Mouse (Mus musculus): Measurements from ENCODE around the gene Lef1.
A peak's percentile ranks its signal among the peaks of the same experiment; 100 is the strongest.

Lef1 gene

GRCm38 (mm10) chr3:131255399-131255981 lies 145.2 kb downstream of the Lef1 start:
- DNase-seq: no peak

- no peak for DNase-seq
These were observed 148.7 kb downstream of the Lef1 start for GRCm38 (mm10) chr3:131258921-131259320.

GRCm38 (mm10) chr3:131259392-131259965 lies 149.2 kb downstream of the Lef1 start:
- DNase-seq: no peak

- no peak for DNase-seq
These were observed 150.1 kb downstream of the Lef1 start for GRCm38 (mm10) chr3:131260418-131260817.

GRCm38 (mm10) chr3:131263766-131264486 lies 153.7 kb downstream of the Lef1 start:
- peak; percentile 78 to 83 for DNase-seq

- DNase-seq: no peak
These were observed 155.2 kb downstream of the Lef1 start for GRCm38 (mm10) chr3:131265516-131265915.

GRCm38 (mm10) chr3:131266366-131267050 lies 156.2 kb downstream of the Lef1 start:
- peak in 1 of 2 experiments; percentile 21 for DNase-seq

GRCm38 (mm10) chr3:131270381-131270780 lies 160.1 kb downstream of the Lef1 start:
- DNase-seq: no peak

- DNase-seq: peak; percentile 84 to 89
These were observed 160.9 kb downstream of the Lef1 start for GRCm38 (mm10) chr3:131271157-131271556.

GRCm38 (mm10) chr3:131271559-131272373 lies 161.5 kb downstream of the Lef1 start, which contains the start of gene Hadh:
Gene Hadh (minus strand): TSS chr3:131272101.
- DNase-seq: peak; percentile 87 to 90

- peak; percentile 41 to 69 for DNase-seq
These were observed 162.3 kb downstream of the Lef1 start for GRCm38 (mm10) chr3:131272374-131273100.

Data from kidney, adult 8-10 months (tissue).